Mouse (Mus musculus) forebrain, embryonic 16.5 days (tissue): ENCODE data around the gene Slc23a2. TPM values are rescaled to one million over a fixed set of nuclear protein-coding genes. Genes with fewer than 3 reads are reported as not detected.

Experiments used
- ATAC-seq: fragments of 200-750 bp; cut with Nextera tagmentation; 2 replicates; pipeline ENCODE4 v1.8.0; 2017; ENCODE audit warnings: mild to moderate bottlenecking, moderate library complexity
- H3K27ac ChIP-seq: fragments of 300-500 bp; sonication (generic); 2 replicates; pipeline ENCODE4 v1.5.1; 2014; ENCODE audit warnings: low read length, control low read depth
- H3K27me3 ChIP-seq: fragments of 300-500 bp; sonication (generic); replicated peaks from 2 replicates; pipeline ENCODE4 v1.6.1; 2014; ENCODE audit warnings: low read length; ENCODE audit not compliant: control insufficient read depth, insufficient read depth
- H3K36me3 ChIP-seq: fragments of 300-500 bp; sonication (generic); 2 replicates; pipeline ENCODE4 v1.6.1; 2014; ENCODE audit not compliant: control insufficient read depth, insufficient read depth
- H3K4me1 ChIP-seq: fragments of 300-500 bp; sonication (generic); replicated peaks from 2 replicates; pipeline ENCODE4 v1.6.1; 2014; ENCODE audit warnings: low read length; ENCODE audit not compliant: control insufficient read depth, insufficient read depth
- H3K4me2 ChIP-seq: fragments of 300-500 bp; sonication (generic); 2 replicates; pipeline ENCODE4 v1.6.1; 2014; ENCODE audit warnings: mild to moderate bottlenecking, low read length, control low read depth
- H3K4me3 ChIP-seq: fragments of 300-500 bp; sonication (generic); replicated peaks from 2 replicates; pipeline ENCODE4 v1.5.1; 2014; ENCODE audit warnings: mild to moderate bottlenecking, low read length, control low read depth
- H3K9ac ChIP-seq: fragments of 300-500 bp; sonication (generic); replicated peaks from 2 replicates; pipeline ENCODE4 v1.6.1; 2014; ENCODE audit warnings: low read depth, low read length, control low read depth
- H3K9me3 ChIP-seq: fragments of 300-500 bp; sonication (generic); 2 replicates; pipeline ENCODE4 v1.6.1; 2016; ENCODE audit warnings: low read length; ENCODE audit not compliant: control insufficient read depth
- WGBS: fragments of 180-500 bp; shearing (Covaris S2); extraction: QIAGEN DNeasy Blood & Tissue Kit; methylation state at CpG from one replicate; pipeline ENCODE4 v1.1.7; 2014; 5-methylcytosine and 5-hydroxymethylcytosine counted together
- polyA plus RNA-seq: library from polyadenylated mRNA; unstranded; fragments of >200 nt; fragmentation: Nextera tagmentation; extraction: Ambion mirVana; gene quantifications from 2 replicates; pipeline ENCODE4 v1.2.1, GENCODE M21; 2015

The Slc23a2 gene
- polyA plus RNA-seq, 1 experiment from 2014 or later: 32.7 TPM

DNA sequence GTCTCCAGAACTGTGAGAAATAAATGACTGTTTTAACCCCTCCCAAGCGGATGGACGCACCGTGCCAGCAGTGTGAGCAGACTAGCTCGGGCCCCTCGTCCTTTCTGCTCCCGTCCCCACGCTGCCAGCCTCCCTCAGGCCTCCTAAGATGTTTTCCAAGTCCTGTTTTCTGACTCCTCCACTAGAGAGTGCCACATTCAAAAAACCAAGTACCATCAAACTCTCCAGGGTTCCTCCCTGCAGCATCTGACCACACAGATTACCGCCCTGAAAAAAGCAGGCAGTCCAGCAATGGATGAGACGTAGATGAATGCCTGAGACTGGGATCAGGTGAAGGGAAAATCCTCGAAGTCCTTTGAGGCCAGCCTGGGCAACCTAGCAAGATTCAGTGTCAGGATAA lies 4.4 kb downstream of the Slc23a2 start:
- Histone ChIP-seq H3K27me3 (no peaks in the 10 kb centered on the region), H3K36me3 (0 out of 2 replicates have a peak, but pooled peaks cover 2% of the 10 kb centered on the region), H3K9ac (no peak overlapping the region), H3K9me3 (no peaks in the 10 kb centered on the region), H3K4me1 (peaks cover 15% of the 10 kb centered on the region), H3K4me2 (no peak overlapping the region), H3K27ac (no peak overlapping the region), H3K4me3 (no peak overlapping the region)
- ATAC-seq: no peak
- WGBS: 73% methylated on average over 10 of the region's 10 CpGs

DNA sequence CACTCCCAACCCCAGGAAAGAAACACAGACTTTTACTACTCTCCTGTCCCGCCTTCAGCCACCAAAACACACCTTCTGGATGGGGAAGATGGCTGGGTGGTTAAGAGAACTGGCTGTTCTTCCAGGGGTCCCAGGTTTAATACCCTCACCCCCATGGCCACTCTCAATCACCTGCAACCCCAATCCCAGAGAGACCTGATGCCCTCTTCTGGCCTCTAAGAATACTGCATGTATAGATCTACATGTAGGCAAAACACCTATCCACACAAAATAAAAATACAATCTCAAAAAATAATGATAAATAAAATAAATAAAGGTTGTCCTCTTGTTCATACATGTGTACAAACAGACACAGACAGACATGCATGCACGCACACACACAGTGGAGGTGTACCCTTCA lies 5.8 kb downstream of the Slc23a2 start:
- Histone ChIP-seq H3K4me3 (no peak overlapping the region), H3K4me2 (no peak overlapping the region), H3K27ac (no peak overlapping the region), H3K27me3 (no peaks in the 10 kb centered on the region), H3K9ac (no peak overlapping the region), H3K9me3 (no peaks in the 10 kb centered on the region), H3K36me3 (0 out of 2 replicates have a peak, but pooled peaks cover 2% of the 10 kb centered on the region), H3K4me1 (peaks cover 20% of the 10 kb centered on the region)
- 91% methylated on average over 2 of the region's 2 CpGs for WGBS
- ATAC-seq: no peak

DNA sequence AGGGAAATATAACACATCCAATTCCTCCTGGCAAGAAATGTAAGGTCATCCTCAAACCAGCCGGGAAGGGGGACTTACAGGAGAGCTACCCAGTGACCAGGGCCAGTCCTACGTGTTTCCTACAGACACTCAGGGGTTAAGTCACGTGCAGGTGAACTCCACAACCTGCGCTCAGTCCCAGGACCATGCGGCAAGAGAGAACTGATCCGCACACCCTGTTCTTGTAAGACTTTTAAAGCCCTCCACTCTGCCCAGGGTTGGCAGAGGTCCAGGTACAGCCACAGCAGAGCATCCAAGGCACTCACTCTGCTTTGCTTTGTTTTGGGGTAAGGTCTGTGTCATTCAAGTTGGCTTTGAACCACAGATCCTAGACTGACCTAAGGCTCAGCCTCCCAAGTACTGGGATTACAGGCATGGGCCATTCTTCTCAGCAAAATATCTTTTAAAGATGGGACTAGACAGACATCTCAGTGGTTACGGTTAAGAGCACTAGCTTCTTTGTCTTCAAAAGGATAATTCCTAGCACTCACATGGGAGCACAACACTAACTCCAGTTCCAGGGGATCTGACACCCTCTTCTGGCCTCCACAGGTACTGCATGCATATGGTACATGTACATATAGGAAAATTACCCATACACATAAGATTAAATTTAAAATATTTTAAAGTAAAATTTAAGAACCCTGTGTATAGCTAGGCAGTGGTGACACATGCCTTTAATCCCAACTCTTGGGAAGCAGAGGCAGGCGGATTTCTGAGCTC lies 8.9 kb downstream of the Slc23a2 start:
- H3K4me3 ChIP-seq: no peak overlapping the region
- no peak for ATAC-seq
- no peak overlapping the region for H3K9ac ChIP-seq
- peaks cover 18% of the 10 kb centered on the region for H3K4me1 ChIP-seq
- H3K36me3 ChIP-seq: no peaks in the 10 kb centered on the region
- H3K27ac ChIP-seq: no peak overlapping the region
- 85% methylated on average over 8 of the region's 8 CpGs for WGBS
- H3K27me3 ChIP-seq: no peaks in the 10 kb centered on the region
- no peak overlapping the region for H3K4me2 ChIP-seq
- H3K9me3 ChIP-seq: no peaks in the 10 kb centered on the region

DNA sequence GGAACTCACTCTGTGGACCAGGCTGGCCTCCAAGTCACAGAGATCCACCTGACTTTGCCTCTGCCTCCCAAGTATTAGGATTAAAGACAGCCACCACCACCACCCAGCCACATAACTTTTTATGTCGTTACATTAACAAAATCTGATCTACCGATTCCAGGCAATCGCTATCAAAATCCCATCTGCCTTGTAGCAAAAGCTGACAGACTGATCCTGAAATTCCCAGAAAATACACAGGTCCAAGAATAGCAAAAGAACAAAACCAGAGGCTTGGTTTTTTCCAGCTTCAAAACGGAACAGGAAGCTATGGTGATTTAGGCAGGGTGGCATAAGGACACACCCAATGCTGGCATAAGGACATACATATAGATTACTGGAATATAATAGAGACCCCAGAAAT lies 10.2 kb downstream of the Slc23a2 start:
- ATAC-seq: no peak
- Histone ChIP-seq H3K4me3 (no peak overlapping the region), H3K4me1 (peaks cover 20% of the 10 kb centered on the region), H3K27ac (no peak overlapping the region), H3K27me3 (no peaks in the 10 kb centered on the region), H3K9ac (no peak overlapping the region), H3K4me2 (no peak overlapping the region), H3K36me3 (no peaks in the 10 kb centered on the region), H3K9me3 (no peaks in the 10 kb centered on the region)
- WGBS: 62% methylated on average over 4 of the region's 4 CpGs

DNA sequence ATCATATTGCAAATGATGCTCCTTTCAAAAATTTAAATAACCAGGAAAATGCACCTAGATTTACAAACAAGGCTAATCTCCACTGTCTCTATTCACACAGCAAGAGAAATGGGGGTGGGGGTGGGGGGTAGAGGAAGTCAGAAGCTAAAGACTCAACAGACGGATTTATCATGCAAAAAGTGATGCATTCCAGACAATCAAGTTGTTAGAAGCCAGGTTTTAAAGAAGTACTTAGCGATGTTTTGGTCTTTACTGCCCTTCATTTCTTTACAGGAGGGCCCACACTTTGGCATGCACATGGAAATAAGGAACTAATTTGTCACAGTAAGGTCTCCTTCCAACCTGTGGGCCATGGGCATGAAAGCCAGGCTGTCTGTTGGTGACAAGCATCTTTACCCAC lies 11.5 kb downstream of the Slc23a2 start:
- Histone ChIP-seq H3K27ac (no peak overlapping the region), H3K27me3 (no peaks in the 10 kb centered on the region), H3K4me3 (no peak overlapping the region), H3K9ac (no peak overlapping the region), H3K9me3 (no peaks in the 10 kb centered on the region), H3K36me3 (no peaks in the 10 kb centered on the region), H3K4me1 (peaks cover 20% of the 10 kb centered on the region), H3K4me2 (no peak overlapping the region)
- no peak for ATAC-seq
- WGBS: 33% methylated on average over 2 of the region's 2 CpGs

DNA sequence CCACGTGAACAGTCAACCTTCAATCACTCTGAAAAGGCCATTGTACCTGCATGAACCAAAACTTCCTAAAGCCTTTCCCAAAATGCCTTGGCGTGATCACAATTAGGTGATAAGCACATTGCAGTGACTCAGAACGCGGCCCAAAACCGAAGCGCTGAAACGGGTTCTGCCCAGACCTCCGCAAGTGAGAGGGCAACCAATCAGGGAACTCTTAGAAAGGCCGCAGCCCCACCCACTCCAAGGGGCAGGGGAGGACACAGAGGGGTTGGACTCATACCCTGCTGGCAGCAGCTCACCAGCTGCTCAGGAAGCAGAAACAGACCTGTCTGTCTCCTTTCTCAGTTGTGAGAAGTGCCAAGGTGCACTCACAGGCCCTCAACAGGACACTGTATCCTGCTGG lies 13.6 kb downstream of the Slc23a2 start:
- ATAC-seq: no peak
- 4% methylated on average over 9 of the region's 9 CpGs for WGBS

DNA sequence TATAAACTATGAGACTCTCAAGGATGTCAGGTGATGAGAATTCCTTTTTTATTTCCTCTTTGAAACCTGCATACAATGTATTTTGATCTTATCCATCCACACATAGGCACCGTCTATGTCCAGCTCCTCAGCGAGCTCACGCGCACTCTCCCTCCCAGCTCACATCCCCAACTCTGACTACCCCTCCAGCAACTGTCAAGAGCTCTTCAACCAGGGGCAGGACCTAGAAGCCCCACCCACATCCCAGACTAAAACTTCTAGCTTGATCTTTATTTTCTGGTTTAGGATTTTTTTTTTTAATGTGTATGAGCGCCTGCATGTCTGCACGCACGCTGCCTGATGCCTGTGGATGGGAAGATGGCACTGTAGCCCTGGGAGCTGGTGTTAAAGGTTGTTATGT lies 14.9 kb downstream of the Slc23a2 start:
- no peaks in the 10 kb centered on the region for H3K9me3 ChIP-seq
- no peaks in the 10 kb centered on the region for H3K27me3 ChIP-seq
- no peak overlapping the region for H3K4me3 ChIP-seq
- 90% methylated on average over 7 of the region's 7 CpGs for WGBS
- no peak for ATAC-seq
- no peak overlapping the region for H3K27ac ChIP-seq
- no peaks in the 10 kb centered on the region for H3K36me3 ChIP-seq
- H3K9ac ChIP-seq: no peak overlapping the region
- H3K4me2 ChIP-seq: no peak overlapping the region
- peaks cover 21% of the 10 kb centered on the region for H3K4me1 ChIP-seq

More for the DNA sequence above, 13.6 kb downstream of the Slc23a2 start:
- Histone ChIP-seq H3K27me3 (no peaks in the 10 kb centered on the region), H3K4me2 (peak overlapping the region; percentile 25), H3K4me3 (no peak overlapping the region), H3K9ac (no peak overlapping the region), H3K9me3 (no peaks in the 10 kb centered on the region), H3K27ac (no peak overlapping the region), H3K36me3 (no peaks in the 10 kb centered on the region), H3K4me1 (peaks cover 25% of the 10 kb centered on the region)

DNA sequence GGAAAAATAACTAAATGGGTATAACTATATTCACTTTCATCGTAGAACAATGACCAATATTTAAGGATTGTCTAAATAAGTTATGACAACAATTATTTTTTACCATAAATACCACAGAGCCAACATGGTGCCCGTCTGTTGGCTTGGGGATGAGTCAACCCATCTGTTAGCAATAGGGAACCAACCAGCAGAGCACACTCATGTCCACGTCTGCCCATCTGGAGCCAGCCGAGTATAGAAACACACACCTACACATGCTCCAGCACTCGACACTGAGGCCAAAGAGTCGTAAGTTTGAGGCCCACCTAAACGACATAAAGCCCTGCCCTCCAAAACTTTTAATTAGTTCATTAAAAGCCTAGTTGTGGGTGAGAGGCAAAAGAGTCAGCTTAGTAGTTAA lies 15.7 kb downstream of the Slc23a2 start:
- no peak for ATAC-seq

DNA sequence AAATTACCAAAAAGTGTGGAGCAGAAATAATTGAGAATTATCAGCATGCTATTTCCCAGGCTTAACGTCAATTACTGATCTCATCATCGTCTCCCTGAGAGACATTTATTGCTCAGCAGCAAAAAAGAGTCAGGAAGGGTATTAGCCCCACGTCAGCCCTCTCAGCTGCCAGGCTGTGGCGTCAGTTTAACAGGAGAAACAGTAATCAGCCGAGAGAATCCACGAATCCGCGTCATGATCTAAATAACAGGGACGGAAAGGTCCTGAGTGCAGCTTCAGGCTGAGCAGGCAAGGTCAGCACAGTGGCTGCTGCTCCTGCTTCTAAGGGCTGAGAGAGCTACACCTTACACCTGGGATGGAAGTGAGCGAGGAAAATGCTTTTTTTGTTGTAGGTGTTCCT lies 17.0 kb downstream of the Slc23a2 start:
- no peak overlapping the region for H3K4me2 ChIP-seq
- 37% methylated on average over 10 of the region's 10 CpGs for WGBS
- no peak for ATAC-seq
- no peaks in the 10 kb centered on the region for H3K36me3 ChIP-seq
- H3K27me3 ChIP-seq: no peaks in the 10 kb centered on the region
- no peak overlapping the region for H3K9ac ChIP-seq
- H3K9me3 ChIP-seq: no peaks in the 10 kb centered on the region
- H3K4me3 ChIP-seq: no peak overlapping the region
- no peak overlapping the region for H3K27ac ChIP-seq
- peaks cover 11% of the 10 kb centered on the region for H3K4me1 ChIP-seq

More for the DNA sequence above, 15.7 kb downstream of the Slc23a2 start:
- H3K27me3 ChIP-seq: no peaks in the 10 kb centered on the region
- H3K4me1 ChIP-seq: peaks cover 17% of the 10 kb centered on the region
- H3K4me3 ChIP-seq: no peak overlapping the region
- no peaks in the 10 kb centered on the region for H3K36me3 ChIP-seq
- no peak overlapping the region for H3K9ac ChIP-seq
- H3K27ac ChIP-seq: no peak overlapping the region
- H3K9me3 ChIP-seq: no peaks in the 10 kb centered on the region
- no peak overlapping the region for H3K4me2 ChIP-seq
- WGBS: 73% methylated on average over 7 of the region's 7 CpGs

DNA sequence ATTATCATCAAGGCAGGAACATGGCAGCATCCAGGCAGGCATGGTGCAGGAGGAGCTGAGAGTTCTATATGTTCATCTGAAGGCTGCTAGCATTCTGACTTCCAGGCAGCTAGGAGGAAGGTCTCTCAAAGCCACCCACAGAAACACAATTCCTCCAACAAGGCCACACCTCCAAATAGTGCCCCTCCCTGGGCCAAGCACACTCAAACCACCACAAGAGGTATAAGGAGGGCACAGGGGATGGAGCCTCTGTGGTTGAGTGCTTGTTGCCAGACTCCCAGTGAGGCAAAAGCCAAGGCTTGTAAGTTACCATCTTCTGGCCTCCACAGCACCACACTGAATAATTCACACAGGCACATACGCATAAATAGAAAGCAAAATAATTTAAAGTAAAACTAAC lies 18.6 kb downstream of the Slc23a2 start:
- WGBS: 85% methylated on average over 1 of the region's 1 CpGs
- H3K4me2 ChIP-seq: no peak overlapping the region
- H3K36me3 ChIP-seq: no peaks in the 10 kb centered on the region
- H3K4me1 ChIP-seq: peaks cover 9% of the 10 kb centered on the region
- no peak overlapping the region for H3K9ac ChIP-seq
- H3K27ac ChIP-seq: no peak overlapping the region
- no peaks in the 10 kb centered on the region for H3K27me3 ChIP-seq
- ATAC-seq: no peak
- no peak overlapping the region for H3K4me3 ChIP-seq
- H3K9me3 ChIP-seq: no peaks in the 10 kb centered on the region
